Mouse (Mus musculus) CH12.LX (cell line): ENCODE measurements around the gene Cd247. TPM values are rescaled to one million over a fixed set of nuclear protein-coding genes. Genes with fewer than 3 reads are reported as not detected.

ENCODE experiments used
- DNase-seq: peaks from one replicate; pipeline ENCODE4 v3.0.0-alpha.2; 2013; ENCODE audit errors: extremely low read depth
- H3K27ac ChIP-seq: 2 replicates; pipeline ENCODE4 v1.5.1; 2012; ENCODE audit warnings: low read depth, mild to moderate bottlenecking, control low read depth, moderate library complexity; ENCODE audit not compliant: insufficient read depth
- H3K27me3 ChIP-seq: replicated peaks from 2 replicates; pipeline ENCODE3; 2012; ENCODE audit warnings: inconsistent platforms
- H3K36me3 ChIP-seq, 2 experiments: replicated peaks in 1 of 2; 2 replicates each; pipeline versions ENCODE3 to v1.6.1; 2012; ENCODE audit warnings: inconsistent platforms in 1 of 2, low read length in 1 of 2, mild to moderate bottlenecking in 1 of 2, mixed read lengths in 1 of 2, moderate library complexity in 1 of 2; ENCODE audit not compliant: control insufficient read depth in 1 of 2, insufficient read depth in 1 of 2
- H3K4me1 ChIP-seq, 2 experiments: 2 replicates each; pipeline ENCODE4 v1.6.1; 2012; ENCODE audit warnings: inconsistent platforms in 1 of 2, moderate library complexity in 1 of 2; ENCODE audit not compliant: insufficient read depth in 2 of 2, control insufficient read depth in 1 of 2
- H3K4me2 ChIP-seq: 2 replicates; pipeline ENCODE4 v1.6.1; 2012; ENCODE audit warnings: low read depth, mild to moderate bottlenecking, control low read depth; ENCODE audit not compliant: poor library complexity, insufficient read depth, severe bottlenecking
- H3K4me3 ChIP-seq, 3 experiments: fragments of 150-350 bp in 1 of 3; sonication (generic) in 1 of 3; replicated peaks in 1 of 3; 2 replicates each; pipeline versions ENCODE3 to v1.5.1; 2011 to 2012; ENCODE audit warnings: low read depth in 2 of 3, low read length in 2 of 3, mild to moderate bottlenecking in 2 of 3, moderate library complexity in 2 of 3, control low read depth in 1 of 3, improper control_type of control experiment in 1 of 3, inconsistent platforms in 1 of 3, mixed read lengths in 1 of 3; ENCODE audit not compliant: poor library complexity in 1 of 3
- H3K79me2 ChIP-seq: replicated peaks from 2 replicates; pipeline ENCODE4 v1.6.1; 2012; ENCODE audit warnings: mild to moderate bottlenecking, moderate library complexity; ENCODE audit not compliant: control insufficient read depth, poor library complexity, insufficient read depth, severe bottlenecking; ENCODE audit errors: extremely low read depth
- H3K9ac ChIP-seq: 2 replicates; pipeline ENCODE4 v1.6.1; 2012; ENCODE audit warnings: low read depth, mild to moderate bottlenecking, control low read depth, moderate library complexity; ENCODE audit not compliant: insufficient read depth
- H3K9me3 ChIP-seq: replicated peaks from 2 replicates; pipeline ENCODE3; 2012; ENCODE audit warnings: low read length, inconsistent platforms, mixed read lengths
- BHLHE40 ChIP-seq: IDR thresholded peaks from 2 replicates; pipeline ENCODE4 v1.6.1; 2011; ENCODE audit warnings: mild to moderate bottlenecking, low read depth, low read length, improper control_type of control experiment
- CHD2 ChIP-seq: IDR thresholded peaks from 2 replicates; pipeline ENCODE4 v1.6.1; 2011; ENCODE audit warnings: low read length, improper control_type of control experiment
- E2F4 ChIP-seq: IDR thresholded peaks from 2 replicates; pipeline ENCODE4 v1.6.1; 2011; ENCODE audit warnings: low read depth, low read length, improper control_type of control experiment; ENCODE audit not compliant: insufficient replicate concordance
- EP300 ChIP-seq: IDR thresholded peaks from 2 replicates; pipeline ENCODE4 v1.6.1; 2011; ENCODE audit warnings: low read length, improper control_type of control experiment
- HCFC1 ChIP-seq: IDR thresholded peaks from 2 replicates; pipeline ENCODE4 v1.6.1; 2012; ENCODE audit warnings: low read depth, mild to moderate bottlenecking, inconsistent platforms, low read length, improper control_type of control experiment
- IRF4 ChIP-seq: IDR thresholded peaks from 2 replicates; pipeline ENCODE4 v1.6.1; 2014; ENCODE audit warnings: low read depth, mild to moderate bottlenecking, inconsistent platforms, low read length, improper control_type of control experiment
- JUN ChIP-seq: IDR thresholded peaks from 2 replicates; pipeline ENCODE4 v1.6.1; 2011; ENCODE audit warnings: low read depth, mild to moderate bottlenecking, low read length, improper control_type of control experiment, moderate library complexity; ENCODE audit not compliant: insufficient read depth
- KAT2A ChIP-seq: IDR thresholded peaks from 2 replicates; pipeline ENCODE4 v1.6.1; 2012; ENCODE audit warnings: low read length, improper control_type of control experiment, inconsistent platforms; ENCODE audit not compliant: insufficient replicate concordance
- MAFK ChIP-seq: IDR thresholded peaks from 2 replicates; pipeline ENCODE4 v1.6.1; 2011; ENCODE audit warnings: low read length, improper control_type of control experiment; ENCODE audit not compliant: insufficient replicate concordance
- MAX ChIP-seq: IDR thresholded peaks from 2 replicates; pipeline ENCODE4 v1.6.1; 2011; ENCODE audit warnings: low read length, improper control_type of control experiment
- MAZ ChIP-seq: IDR thresholded peaks from 2 replicates; pipeline ENCODE4 v1.6.1; 2012; ENCODE audit warnings: low read depth, mild to moderate bottlenecking, inconsistent platforms, low read length, improper control_type of control experiment, moderate library complexity
- MEF2A ChIP-seq: IDR thresholded peaks from 2 replicates; pipeline ENCODE4 v1.6.1; 2014; ENCODE audit warnings: low read depth, mild to moderate bottlenecking, inconsistent platforms, low read length, improper control_type of control experiment, borderline replicate concordance
- MYC ChIP-seq: IDR thresholded peaks from 2 replicates; pipeline ENCODE4 v1.6.1; 2011; ENCODE audit warnings: low read depth, mild to moderate bottlenecking, improper control_type of control experiment, low read length
- NRF1 ChIP-seq: IDR thresholded peaks from 2 replicates; pipeline ENCODE4 v1.6.1; 2014; ENCODE audit warnings: low read depth, mild to moderate bottlenecking, inconsistent platforms, low read length, improper control_type of control experiment, moderate library complexity
- RAD21 ChIP-seq: IDR thresholded peaks from 2 replicates; pipeline ENCODE4 v1.6.1; 2011; ENCODE audit warnings: low read depth, mild to moderate bottlenecking, low read length, improper control_type of control experiment, moderate library complexity
- RCOR1 ChIP-seq: conservative IDR thresholded peaks from 2 replicates; pipeline ENCODE4 v1.6.1; 2012; ENCODE audit warnings: low read depth, mild to moderate bottlenecking, inconsistent platforms, low read length, improper control_type of control experiment
- SIN3A ChIP-seq: IDR thresholded peaks from 2 replicates; pipeline ENCODE4 v1.6.1; 2012; ENCODE audit warnings: low read length, improper control_type of control experiment, inconsistent platforms
- SMC3 ChIP-seq: IDR thresholded peaks from 2 replicates; pipeline ENCODE4 v1.6.1; 2011; ENCODE audit warnings: low read depth, low read length, improper control_type of control experiment
- TBP ChIP-seq: conservative IDR thresholded peaks from 2 replicates; pipeline ENCODE4 v1.6.1; 2011; ENCODE audit warnings: low read depth, low read length, improper control_type of control experiment
- USF1 ChIP-seq: IDR thresholded peaks from 2 replicates; pipeline ENCODE4 v1.6.1; 2014; ENCODE audit warnings: low read depth, mild to moderate bottlenecking, inconsistent platforms, low read length, improper control_type of control experiment
- ZC3H11A ChIP-seq: IDR thresholded peaks from 2 replicates; pipeline ENCODE4 v1.6.1; 2012; ENCODE audit warnings: low read depth, mild to moderate bottlenecking, inconsistent platforms, low read length, improper control_type of control experiment
- ZKSCAN1 ChIP-seq: IDR thresholded peaks from 2 replicates; pipeline ENCODE4 v1.6.1; 2012; ENCODE audit warnings: low read depth, inconsistent platforms, low read length, improper control_type of control experiment, borderline replicate concordance
- ZMIZ1 ChIP-seq: IDR thresholded peaks from 2 replicates; pipeline ENCODE4 v1.6.1; 2012; ENCODE audit warnings: low read depth, mild to moderate bottlenecking, inconsistent platforms, low read length, improper control_type of control experiment
- ZNF384 ChIP-seq: IDR thresholded peaks from 2 replicates; pipeline ENCODE4 v1.6.1; 2012; ENCODE audit warnings: low read depth, low read length, improper control_type of control experiment, inconsistent platforms
- dilution Hi-C: fragments of 300-500 bp; cut with MboI; formaldehyde crosslinking; loops from 2 replicates; pipeline ENCODE4 v1.14.3; 2020; ENCODE audit warnings: low sequenced_read_pairs; ENCODE audit not compliant: extremely low pct_unique_long_range_greater_than_20kb, extremely low pct_ligation_motif_present
- in situ Hi-C: fragments of 300-500 bp; cut with MboI; formaldehyde crosslinking; loops from 3 replicates; pipeline ENCODE4 v1.14.3; 2019; ENCODE audit warnings: low sequenced_read_pairs, low pct_ligation_motif_present, low pct_unique_long_range_greater_than_20kb, mixed read lengths
- polyA plus RNA-seq: library from polyadenylated mRNA; unstranded; fragments of >175 nt; gene quantifications from 2 replicates; pipeline ENCODE4 v1.2.1, GENCODE M21; 2012; ENCODE audit warnings: low read depth; ENCODE audit not compliant: insufficient read length
- total RNA-seq, 2 experiments: library from RNA; depleted of rRNA; stranded (reverse); fragments of 300-350 nt in 1 of 2; fragments of >200 nt in 1 of 2; gene quantifications; 2 replicates each; pipeline ENCODE4 v1.2.3; 2012 to 2014

The Cd247 gene
- total and polyA plus RNA-seq, 3 experiments = 1.3 to 2.0 TPM; not detected in 1

GRCm38 (mm10) chr1:165908806-165909205, 120.3 kb downstream of the Cd247 start:
- no peak overlapping the region for H3K4me2 ChIP-seq
- H3K4me1 ChIP-seq = peaks cover 0 to 23% of the 10 kb centered on the region in 2 experiments; a peak in 2 of 4 replicates
- no peaks in the 10 kb centered on the region for H3K9me3 ChIP-seq
- H3K9ac ChIP-seq = no peak overlapping the region
- H3K36me3 ChIP-seq = peaks cover 25 to 72% of the 10 kb centered on the region in 2 experiments
- dilution Hi-C loops = no loop called here
- H3K4me3 ChIP-seq = no peak overlapping the region
- H3K27me3 ChIP-seq = no peaks in the 10 kb centered on the region
- no peak for DNase-seq
- no peak for TF ChIP-seq MAFK
- TF ChIP-seq NRF1 = no peak
- no peak for TF ChIP-seq ZKSCAN1
- TF ChIP-seq EP300 = no peak
- no peak for TF ChIP-seq SIN3A
- no peak for TF ChIP-seq RCOR1
- no peak for TF ChIP-seq MAZ
- TF ChIP-seq ZNF384 = no peak
- no peak for TF ChIP-seq ZMIZ1
- no peak for TF ChIP-seq USF1
- no peak for TF ChIP-seq BHLHE40
- no peak for TF ChIP-seq ZC3H11A
- TF ChIP-seq MAX = no peak
- no peak for TF ChIP-seq IRF4
- TF ChIP-seq E2F4 = no peak
- TF ChIP-seq HCFC1 = no peak
- no peak for TF ChIP-seq MYC
- TF ChIP-seq, all 38 proteins: peak for 0
- no peak overlapping the region for H3K27ac ChIP-seq
- in situ Hi-C loops = no loop called here
- H3K79me2 ChIP-seq = no peaks in the 10 kb centered on the region

GRCm38 (mm10) chr1:165909471-165909870, 121.0 kb downstream of the Cd247 start:
- Histone ChIP-seq H3K9me3 (no peaks in the 10 kb centered on the region), H3K27me3 (no peaks in the 10 kb centered on the region), H3K36me3 (peaks cover 23 to 71% of the 10 kb centered on the region in 2 experiments), H3K9ac (no peak overlapping the region), H3K79me2 (no peaks in the 10 kb centered on the region), H3K27ac (no peak overlapping the region), H3K4me1 (peaks cover 4 to 29% of the 10 kb centered on the region in 2 experiments; a peak in 3 of 4 replicates), H3K4me3 (no peak overlapping the region), H3K4me2 (no peak overlapping the region)
- in situ Hi-C loops = no loop called here
- DNase-seq = no peak
- TF ChIP-seq SMC3 (no peak), JUN (no peak), RAD21 (no peak), SIN3A (no peak), NRF1 (no peak), KAT2A (no peak), CHD2 (no peak), MAX (no peak), IRF4 (no peak), MEF2A (no peak), TBP (no peak), MYC (no peak)
- dilution Hi-C loops = no loop called here
